Mouse (Mus musculus): ENCODE results near the gene Eln.

- no peak for TF ChIP-seq ETS1 (conservative IDR thresholded peaks at IDR 0.05; ENCODE audit: low read depth, low read length)
- TF ChIP-seq USF1 (IDR thresholded peaks at IDR 0.05; ENCODE audit: low read depth, low read length): no peak
- no peak for TF ChIP-seq EP300 (IDR thresholded peaks at IDR 0.05; ENCODE audit: low read length)
- no peak for TF ChIP-seq CTCF (conservative IDR thresholded peaks at IDR 0.05 in 1 of 2, IDR thresholded peaks at IDR 0.05 in 1 of 2; ENCODE audit: low read depth in 2 of 2, low read length in 2 of 2)
- no peak for TF ChIP-seq POLR2A (IDR thresholded peaks at IDR 0.05; ENCODE audit: low read depth, low read length)
- no peak for TF ChIP-seq RAD21 (IDR thresholded peaks at IDR 0.05; ENCODE audit: low read depth, low read length)
- TF ChIP-seq ZMIZ1 (IDR thresholded peaks at IDR 0.05; ENCODE audit: low read depth, low read length): no peak
- TF ChIP-seq TBP (conservative IDR thresholded peaks at IDR 0.05; ENCODE audit: low read depth, low read length): no peak
- no peak for TF ChIP-seq ZC3H11A (IDR thresholded peaks at IDR 0.05; ENCODE audit: low read depth, low read length)
- no peak for TF ChIP-seq MAZ (IDR thresholded peaks at IDR 0.05; ENCODE audit: low read depth, low read length)
- TF ChIP-seq CHD2 (IDR thresholded peaks at IDR 0.05; ENCODE audit: low read length): no peak
- TF ChIP-seq SMC3 (IDR thresholded peaks at IDR 0.05; ENCODE audit: low read depth, low read length): no peak
- TF ChIP-seq ZKSCAN1 (IDR thresholded peaks at IDR 0.05; ENCODE audit: borderline replicate concordance, low read depth, low read length): no peak
Measured at GRCm38 (mm10) chr5:134740501-134741341, 6.4 kb downstream of the Eln start.

Data from CH12.LX (cell line).